Mouse (Mus musculus) midbrain, embryonic 16.5 days (tissue): Measurements from ENCODE around the gene Mmrn1. TPM values are rescaled to one million over a fixed set of nuclear protein-coding genes. Genes with fewer than 3 reads are reported as not detected.

ENCODE experiments used
- ATAC-seq: fragments of 200-750 bp; cut with Nextera tagmentation; 2 replicates; pipeline ENCODE4 v1.8.0; 2017; ENCODE audit warnings: moderate TSS enrichment
- H3K27ac ChIP-seq: fragments of 300-500 bp; sonication (generic); 2 replicates; pipeline ENCODE4 v1.5.1; 2014; ENCODE audit warnings: mild to moderate bottlenecking, low read length, mixed read lengths
- H3K27me3 ChIP-seq: fragments of 300-500 bp; sonication (generic); 2 replicates; pipeline ENCODE4 v1.6.1; 2014; ENCODE audit warnings: low read depth, low read length, mixed read lengths; ENCODE audit not compliant: control insufficient read depth, insufficient read depth
- H3K36me3 ChIP-seq: fragments of 300-500 bp; sonication (generic); 2 replicates; pipeline ENCODE4 v1.6.1; 2014; ENCODE audit warnings: mild to moderate bottlenecking, low read length, moderate library complexity, mixed read lengths; ENCODE audit not compliant: control insufficient read depth, insufficient read depth
- H3K4me1 ChIP-seq: fragments of 300-500 bp; sonication (generic); 2 replicates; pipeline ENCODE4 v1.6.1; 2014; ENCODE audit warnings: mild to moderate bottlenecking, low read length, mixed read lengths; ENCODE audit not compliant: control insufficient read depth, insufficient read depth
- H3K4me2 ChIP-seq: fragments of 300-500 bp; sonication (generic); 2 replicates; pipeline ENCODE4 v1.6.1; 2014; ENCODE audit warnings: mild to moderate bottlenecking, low read length, mixed read lengths
- H3K4me3 ChIP-seq: fragments of 300-500 bp; sonication (generic); 2 replicates; pipeline ENCODE4 v1.5.1; 2014; ENCODE audit warnings: low read depth, mild to moderate bottlenecking, low read length, moderate library complexity, mixed read lengths
- H3K9ac ChIP-seq: fragments of 300-500 bp; sonication (generic); 2 replicates; pipeline ENCODE4 v1.6.1; 2014; ENCODE audit warnings: low read depth, low read length, mixed read lengths
- H3K9me3 ChIP-seq: fragments of 300-500 bp; sonication (generic); replicated peaks from 2 replicates; pipeline ENCODE4 v1.6.1; 2014; ENCODE audit warnings: mild to moderate bottlenecking, low read length, mixed read lengths; ENCODE audit not compliant: control insufficient read depth, poor library complexity, severe bottlenecking
- WGBS: fragments of 180-500 bp; shearing (Covaris S2); extraction: QIAGEN DNeasy Blood & Tissue Kit; methylation state at CpG from one replicate; pipeline ENCODE4 v1.1.7; 2014; 5-methylcytosine and 5-hydroxymethylcytosine counted together
- polyA plus RNA-seq: library from polyadenylated mRNA; unstranded; fragments of >200 nt; fragmentation: Nextera tagmentation; extraction: Ambion mirVana; gene quantifications from 2 replicates; pipeline ENCODE4 v1.2.1, GENCODE M21; 2015

The Mmrn1 gene
- polyA plus RNA-seq, 1 experiment from 2014 or later, result 1.5 TPM

DNA sequence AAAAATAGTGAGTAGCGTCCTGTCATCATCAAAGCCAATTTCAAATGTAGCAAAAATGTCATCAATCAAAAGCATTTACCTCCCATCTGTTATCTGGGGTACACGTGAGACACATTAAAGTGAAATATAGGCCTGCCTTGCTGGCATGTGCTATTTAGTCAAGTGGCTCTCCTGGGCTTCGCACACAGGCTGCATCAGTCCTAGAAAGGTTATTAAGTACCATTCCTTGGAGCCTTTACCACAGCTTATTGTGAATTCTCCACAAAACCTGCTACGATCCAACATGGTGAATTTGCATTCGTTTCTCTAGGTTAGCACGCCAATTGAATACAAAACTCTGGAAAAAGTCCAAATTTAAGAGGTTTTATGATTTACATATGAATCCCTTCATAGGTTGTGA lies 70.8 kb downstream of the Mmrn1 start:
- WGBS, result 36% methylated on average over 6 of the region's 6 CpGs
- Histone ChIP-seq H3K4me3 (no peak overlapping the region), H3K9me3 (no peaks in the 10 kb centered on the region), H3K4me2 (no peak overlapping the region), H3K4me1 (peaks cover 4% of the 10 kb centered on the region; the same call in 1 of the 2 replicates), H3K36me3 (no peaks in the 10 kb centered on the region), H3K9ac (no peak overlapping the region), H3K27me3 (no peaks in the 10 kb centered on the region), H3K27ac (no peak overlapping the region; the same call in 1 of the 2 replicates)
- peak; percentile 48; the same call in 1 of the 2 replicates for ATAC-seq

- 75% methylated on average over 1 of the region's 1 CpGs for WGBS
- peaks cover 4% of the 10 kb centered on the region; the same call in 1 of the 2 replicates for H3K4me1 ChIP-seq
- no peak for ATAC-seq
Observed at GRCm38 (mm10) chr6:60996328-60996727, 71.6 kb downstream of the Mmrn1 start.

DNA sequence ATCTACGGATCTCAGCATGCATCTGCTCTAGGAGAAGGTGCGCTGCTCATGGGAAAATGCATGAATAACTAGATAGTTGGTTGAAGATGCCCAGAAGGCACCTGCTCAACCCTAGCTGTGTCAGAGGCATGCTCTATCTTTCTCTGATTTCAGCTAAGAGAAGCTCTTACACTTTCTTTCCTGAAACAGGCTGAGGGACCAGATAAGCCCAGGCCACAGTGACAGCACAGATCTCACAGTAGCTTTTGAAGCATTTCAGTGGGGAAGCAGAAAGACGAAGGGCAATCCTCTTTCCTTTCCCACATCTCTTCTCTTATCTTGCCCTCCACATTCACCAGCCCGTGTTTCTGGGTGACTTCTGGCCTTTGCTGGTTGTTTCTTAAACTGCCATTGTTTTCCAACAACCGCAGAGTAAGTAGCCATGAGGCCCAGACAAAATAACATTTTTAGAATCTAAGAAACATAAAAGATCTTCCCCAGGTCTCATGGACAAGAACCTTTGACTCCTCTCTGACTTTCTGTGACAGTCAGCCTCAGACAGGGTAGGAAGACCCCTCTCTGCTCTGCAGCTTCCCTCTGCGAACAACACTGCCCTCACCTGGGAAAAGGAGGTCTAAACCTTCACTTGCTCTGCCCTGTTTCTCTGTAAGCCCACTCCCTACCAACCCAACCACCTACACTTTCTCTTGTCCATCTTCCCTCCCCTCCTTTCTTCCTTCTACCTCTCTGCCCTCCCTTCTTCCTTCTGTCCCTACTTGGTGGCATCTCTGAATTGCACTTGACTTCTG lies 76.4 kb downstream of the Mmrn1 start:
- Histone ChIP-seq H3K4me3 (no peak overlapping the region), H3K9ac (no peak overlapping the region), H3K36me3 (no peaks in the 10 kb centered on the region), H3K9me3 (no peaks in the 10 kb centered on the region), H3K27ac (no peak overlapping the region), H3K4me2 (no peak overlapping the region), H3K27me3 (no peaks in the 10 kb centered on the region), H3K4me1 (peaks cover 4% of the 10 kb centered on the region; the same call in 1 of the 2 replicates)
- WGBS, result 86% methylated on average over 6 of the region's 6 CpGs
- ATAC-seq, result no peak

More at GRCm38 (mm10) chr6:60996328-60996727, 71.6 kb downstream of the Mmrn1 start:
- Histone ChIP-seq H3K4me2 (no peak overlapping the region), H3K27me3 (no peaks in the 10 kb centered on the region), H3K4me3 (no peak overlapping the region), H3K9me3 (no peaks in the 10 kb centered on the region), H3K9ac (no peak overlapping the region), H3K36me3 (no peaks in the 10 kb centered on the region), H3K27ac (no peak overlapping the region)

DNA sequence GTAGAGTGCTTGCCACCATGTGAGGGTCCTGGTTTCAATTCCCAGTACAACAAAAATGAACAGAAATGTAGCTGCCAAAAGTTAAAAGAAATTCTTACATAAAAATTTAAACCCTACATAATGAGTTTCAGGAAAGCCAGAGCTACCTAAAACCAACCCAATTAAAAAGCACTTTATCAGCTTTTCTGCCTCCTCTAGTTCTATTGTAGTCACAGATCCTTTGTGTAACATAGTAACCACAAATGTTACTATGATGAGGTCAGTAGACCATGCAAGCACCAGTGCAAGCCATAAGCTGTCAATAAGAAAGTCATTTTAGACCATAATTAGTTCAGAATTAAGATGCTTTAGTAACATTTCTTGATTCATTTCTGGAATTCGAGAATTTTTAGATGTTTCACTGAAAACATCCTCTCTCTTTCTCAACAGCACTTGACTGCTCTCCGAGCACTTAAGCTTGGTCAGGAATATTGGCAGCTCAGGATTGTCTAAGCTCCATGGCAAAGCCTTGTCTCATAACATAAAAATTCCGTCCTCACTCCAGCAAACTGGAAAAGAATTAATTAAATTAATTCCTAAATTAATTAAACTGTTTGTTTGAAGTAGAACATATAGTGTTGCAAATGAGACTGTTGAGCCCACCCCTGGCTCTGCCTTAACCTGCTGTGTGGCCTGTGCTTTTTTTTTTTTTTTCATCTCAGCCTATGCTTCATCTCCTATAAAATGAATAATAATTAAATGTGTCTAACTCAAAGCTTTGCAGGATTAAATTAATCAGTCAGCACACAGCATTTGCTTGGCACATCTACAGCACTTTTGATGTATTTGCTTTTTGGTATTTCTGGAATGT lies 79.4 kb downstream of the Mmrn1 start:
- no peaks in the 10 kb centered on the region for H3K27me3 ChIP-seq
- 21% methylated on average over 3 of the region's 3 CpGs for WGBS
- H3K4me3 ChIP-seq, result no peak overlapping the region
- H3K36me3 ChIP-seq, result no peaks in the 10 kb centered on the region
- 0 out of 2 replicates have a peak, but pooled peaks have one; percentile 39 for ATAC-seq
- H3K4me1 ChIP-seq, result peaks cover 4% of the 10 kb centered on the region; the same call in 1 of the 2 replicates
- H3K4me2 ChIP-seq, result no peak overlapping the region
- H3K27ac ChIP-seq, result no peak overlapping the region; the same call in 1 of the 2 replicates
- H3K9ac ChIP-seq, result no peak overlapping the region
- H3K9me3 ChIP-seq, result no peaks in the 10 kb centered on the region

- 64% methylated on average over 5 of the region's 5 CpGs for WGBS
Observed at GRCm38 (mm10) chr6:61013780-61014179, 89.0 kb downstream of the Mmrn1 start.

GRCm38 (mm10) chr6:61019689-61020088 lies 94.9 kb downstream of the Mmrn1 start:
- H3K9me3 ChIP-seq, result no peaks in the 10 kb centered on the region
- H3K27me3 ChIP-seq, result no peaks in the 10 kb centered on the region
- no peak for ATAC-seq
- no peaks in the 10 kb centered on the region for H3K36me3 ChIP-seq
- H3K27ac ChIP-seq, result no peak overlapping the region
- H3K9ac ChIP-seq, result no peak overlapping the region
- H3K4me1 ChIP-seq, result no peaks in the 10 kb centered on the region
- H3K4me2 ChIP-seq, result no peak overlapping the region
- no peak overlapping the region for H3K4me3 ChIP-seq
- 91% methylated on average over 1 of the region's 1 CpGs for WGBS

More at GRCm38 (mm10) chr6:61013780-61014179, 89.0 kb downstream of the Mmrn1 start:
- Histone ChIP-seq H3K36me3 (no peaks in the 10 kb centered on the region), H3K4me1 (no peaks in the 10 kb centered on the region), H3K9ac (no peak overlapping the region), H3K27ac (no peak overlapping the region), H3K4me2 (no peak overlapping the region), H3K9me3 (no peaks in the 10 kb centered on the region), H3K4me3 (no peak overlapping the region), H3K27me3 (no peaks in the 10 kb centered on the region)
- no peak for ATAC-seq

GRCm38 (mm10) chr6:61020995-61021394 lies 96.2 kb downstream of the Mmrn1 start:
- Histone ChIP-seq H3K9me3 (no peaks in the 10 kb centered on the region), H3K4me1 (no peaks in the 10 kb centered on the region), H3K4me2 (no peak overlapping the region), H3K4me3 (no peak overlapping the region), H3K27ac (no peak overlapping the region), H3K27me3 (no peaks in the 10 kb centered on the region), H3K36me3 (no peaks in the 10 kb centered on the region), H3K9ac (no peak overlapping the region)
- WGBS, result 72% methylated on average over 1 of the region's 1 CpGs
- ATAC-seq, result no peak

- H3K27me3 ChIP-seq, result no peaks in the 10 kb centered on the region
- H3K36me3 ChIP-seq, result no peaks in the 10 kb centered on the region
- H3K4me3 ChIP-seq, result no peak overlapping the region
- ATAC-seq, result no peak
- no peak overlapping the region for H3K9ac ChIP-seq
- 77% methylated on average over 1 of the region's 1 CpGs for WGBS
- no peak overlapping the region for H3K27ac ChIP-seq
- no peak overlapping the region for H3K4me2 ChIP-seq
- no peaks in the 10 kb centered on the region for H3K4me1 ChIP-seq
- H3K9me3 ChIP-seq, result no peaks in the 10 kb centered on the region
Observed at GRCm38 (mm10) chr6:61033251-61033650, 108.5 kb downstream of the Mmrn1 start.
